11 mouse cellular contexts compared by ENCODE assay signal in genomic region chr3:57911831-57912596, GRCm38 (mm10).
DNase-seq lines count a peak whose midpoint lies in the region; ATAC-seq lines count a peak whose summit lies in the region.
"Had no signal": no experiment of that assay in that cellular context is flagged by ENCODE, and none has a peak within 500 bp of the region (broad histone marks: within the 10 kb centered on the region; RNA-seq: fewer than 3 reads in every experiment).

No protein-coding gene starts in this region.

- H3K27ac ChIP-seq in heart, embryonic 11.5 days (ENCODE audit: low read depth, low read length) = no peak overlapping the region
- no peak overlapping the region for H3K27ac ChIP-seq in hindbrain, embryonic 11.5 days (ENCODE audit: low read depth, low read length)
- H3K27ac ChIP-seq in midbrain, embryonic 14.5 days (replicated peaks; ENCODE audit: low read depth, low read length) = no peak overlapping the region

- H3K9me3 ChIP-seq in heart, embryonic 11.5 days (replicated peaks; ENCODE audit: control insufficient read depth, low read length) = no peaks in the 10 kb centered on the region
- H3K9me3 ChIP-seq in hindbrain, embryonic 11.5 days (ENCODE audit: control insufficient read depth, low read length) = no peaks in the 10 kb centered on the region
- H3K9me3 ChIP-seq in midbrain, embryonic 14.5 days (ENCODE audit: control insufficient read depth, low read length) = no peaks in the 10 kb centered on the region
- H3K9me3 ChIP-seq: G1E had no signal

- 0 out of 2 replicates have a peak overlapping the region, but pooled peaks have one; percentile 11 for H3K9ac ChIP-seq in heart, embryonic 11.5 days (ENCODE audit: low read depth, low read length)
- no peak overlapping the region for H3K9ac ChIP-seq in hindbrain, embryonic 11.5 days (ENCODE audit: low read depth, low read length)
- H3K9ac ChIP-seq in midbrain, embryonic 14.5 days (replicated peaks; ENCODE audit: low read length) = no peak overlapping the region

- no peak for DNase-seq in heart, postnatal 25 days (ENCODE audit: low spot score)
- DNase-seq in embryo, embryonic 9.5 days (ENCODE audit: extremely low spot score) = peak; percentile 11
- peak; percentile 31 for DNase-seq in hindbrain, embryonic 11.5 days (ENCODE audit: low spot score)
- DNase-seq in left cerebral cortex, postnatal 36 days (ENCODE audit: low spot score in 2 of 2) = peak; percentile 18 to 29
- peak; percentile 37 for DNase-seq in midbrain, embryonic 14.5 days
- DNase-seq in adipocyte (ENCODE audit: low spot score) = no peak
- DNase-seq in adrenal gland, postnatal 25 days = no peak

- no peaks in the 10 kb centered on the region for H3K27me3 ChIP-seq in heart, embryonic 11.5 days (ENCODE audit: control insufficient read depth, insufficient read depth, low read length)
- no peaks in the 10 kb centered on the region for H3K27me3 ChIP-seq in hindbrain, embryonic 11.5 days (ENCODE audit: control insufficient read depth, insufficient read depth, low read length)
- no peaks in the 10 kb centered on the region for H3K27me3 ChIP-seq in midbrain, embryonic 14.5 days (ENCODE audit: control insufficient read depth, insufficient read depth, low read length)

- ATAC-seq in heart, embryonic 11.5 days (replicated peaks; ENCODE audit: insufficient number of reproducible peaks, low FRiP score, low TSS enrichment) = no peak
- no peak for ATAC-seq in hindbrain, embryonic 11.5 days (ENCODE audit: low FRiP score)
- ATAC-seq in midbrain, embryonic 14.5 days (ENCODE audit: low FRiP score, low TSS enrichment) = no peak

- peak overlapping the region; percentile 21 for H3K4me3 ChIP-seq in heart, embryonic 11.5 days (ENCODE audit: low read depth, low read length)
- no peak overlapping the region for H3K4me3 ChIP-seq in hindbrain, embryonic 11.5 days (ENCODE audit: low read depth, low read length)
- H3K4me3 ChIP-seq in midbrain, embryonic 14.5 days (replicated peaks; ENCODE audit: low read depth, low read length) = no peak overlapping the region
- H3K4me3 ChIP-seq: erythroblast, embryonic 14.5 days; myocyte had no signal

- no peaks in the 10 kb centered on the region for H3K4me1 ChIP-seq in heart, embryonic 11.5 days (ENCODE audit: control insufficient read depth, insufficient read depth, low read length)
- no peaks in the 10 kb centered on the region for H3K4me1 ChIP-seq in hindbrain, embryonic 11.5 days (replicated peaks; ENCODE audit: control insufficient read depth, insufficient read depth, low read length)
- H3K4me1 ChIP-seq in midbrain, embryonic 14.5 days (ENCODE audit: control insufficient read depth, insufficient read depth, low read length) = no peaks in the 10 kb centered on the region

- H3K4me2 ChIP-seq in heart, embryonic 11.5 days = peak overlapping the region; percentile 57
- H3K4me2 ChIP-seq in hindbrain, embryonic 11.5 days (replicated peaks; ENCODE audit: low read depth, low read length) = peak overlapping the region; percentile 24; the same call in 1 of the 2 replicates
- H3K4me2 ChIP-seq in midbrain, embryonic 14.5 days (ENCODE audit: low read length) = 0 out of 2 replicates have a peak overlapping the region, but pooled peaks have one; percentile 2

- H3K36me3 ChIP-seq in heart, embryonic 11.5 days (ENCODE audit: control insufficient read depth, insufficient read depth, low read length) = no peaks in the 10 kb centered on the region
- no peaks in the 10 kb centered on the region for H3K36me3 ChIP-seq in hindbrain, embryonic 11.5 days (ENCODE audit: control insufficient read depth, insufficient read depth, low read length)
- no peaks in the 10 kb centered on the region for H3K36me3 ChIP-seq in midbrain, embryonic 14.5 days (ENCODE audit: control insufficient read depth, insufficient read depth, low read length)
- H3K36me3 ChIP-seq: G1E had no signal

- intact Hi-C loops in heart, postnatal 25 days (cut with DNase I) = no loop called here
- intact Hi-C loops in left cerebral cortex, postnatal 36 days (cut with DNase I) = loop anchor here (5.0 kb wide), 1 partner anchor 65 kb away; the partner anchor contains the start of gene Pfn2

- WGBS in heart, embryonic 11.5 days (ENCODE audit: insufficient replicate concordance) = 19% methylated on average over 16 of the region's 16 CpGs
- WGBS in hindbrain, embryonic 11.5 days = 22% methylated on average over 16 of the region's 16 CpGs
- WGBS in midbrain, embryonic 14.5 days = 29% methylated on average over 16 of the region's 16 CpGs

Comparison
In these comparisons a context has a peak if more than half of its experiments do, and no peak if none do; other contexts are left out.
1. H3K4me2 ChIP-seq: peak in every context shown above with its lines; median percentile 57 in heart, embryonic 11.5 days; 24 in hindbrain, embryonic 11.5 days; 2 in midbrain, embryonic 14.5 days.
2. DNase-seq: peak in embryo, embryonic 9.5 days (single experiment), hindbrain, embryonic 11.5 days (single experiment), left cerebral cortex, postnatal 36 days (2 of 2) and midbrain, embryonic 14.5 days (single experiment); none in heart, postnatal 25 days (single experiment), adipocyte (single experiment) and adrenal gland, postnatal 25 days (single experiment).